Mouse (Mus musculus): ENCODE measurements around the gene Matn4. TPM values are rescaled to one million over a fixed set of nuclear protein-coding genes. Genes with fewer than 3 reads are reported as not detected.

The Matn4 gene
- 1.7 and 1.9 TPM in 2 replicates for polyA plus RNA-seq (2014; fragmentation: Nextera tagmentation; extraction: Ambion mirVana)

DNA sequence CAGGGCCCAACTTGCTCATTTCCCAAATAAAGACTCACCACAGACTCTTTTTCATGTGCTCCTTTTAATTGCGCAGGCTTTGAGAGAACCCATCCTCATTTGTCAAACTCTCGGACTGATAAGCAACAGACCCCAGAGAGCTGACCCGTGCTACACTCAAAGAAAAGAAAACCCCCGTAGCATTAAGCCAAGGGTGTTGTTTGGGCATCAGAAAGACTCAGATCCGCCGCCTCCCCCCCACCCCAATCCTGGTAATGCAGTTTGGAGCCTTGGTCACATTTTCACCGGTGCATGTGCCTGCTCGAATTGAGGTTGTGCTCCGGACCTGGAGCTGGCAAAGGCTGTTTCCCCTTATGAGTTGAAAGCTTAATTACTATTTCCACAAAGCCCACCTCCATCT, at the start of gene Matn4:
Gene Matn4, minus strand, starts transcription at position 101 of the 400 bp plus-strand sequence.
- Histone ChIP-seq H3K4me1 (replicated peaks; ENCODE audit: control insufficient read depth, insufficient read depth, low read length) (peaks cover 27% of the 10 kb centered on the region), H3K27ac (ENCODE audit: low read depth) (peak within 1 kb of the TSS; percentile 33; the same call in 1 of the 2 replicates), H3K9ac (ENCODE audit: low read length) (peak within 1 kb of the TSS; percentile 39), H3K36me3 (ENCODE audit: control insufficient read depth, insufficient read depth, low read length) (no peaks in the 10 kb centered on the region), H3K9me3 (ENCODE audit: control insufficient read depth, low read length) (no peaks in the 10 kb centered on the region), H3K4me3 (ENCODE audit: low read depth, low read length) (peak within 1 kb of the TSS; percentile 38), H3K27me3 (replicated peaks; ENCODE audit: control insufficient read depth, insufficient read depth, low read length) (peaks cover 79% of the 10 kb centered on the region), H3K4me2 (ENCODE audit: low read length) (peak within 1 kb of the TSS; percentile 79)
- 9% methylated on average over 9 of the region's 9 CpGs for WGBS
- DNase-seq (ENCODE audit: low spot score), result no peak
- ATAC-seq (replicated peaks; ENCODE audit: low FRiP score, low TSS enrichment, low read depth), result no peak

DNA sequence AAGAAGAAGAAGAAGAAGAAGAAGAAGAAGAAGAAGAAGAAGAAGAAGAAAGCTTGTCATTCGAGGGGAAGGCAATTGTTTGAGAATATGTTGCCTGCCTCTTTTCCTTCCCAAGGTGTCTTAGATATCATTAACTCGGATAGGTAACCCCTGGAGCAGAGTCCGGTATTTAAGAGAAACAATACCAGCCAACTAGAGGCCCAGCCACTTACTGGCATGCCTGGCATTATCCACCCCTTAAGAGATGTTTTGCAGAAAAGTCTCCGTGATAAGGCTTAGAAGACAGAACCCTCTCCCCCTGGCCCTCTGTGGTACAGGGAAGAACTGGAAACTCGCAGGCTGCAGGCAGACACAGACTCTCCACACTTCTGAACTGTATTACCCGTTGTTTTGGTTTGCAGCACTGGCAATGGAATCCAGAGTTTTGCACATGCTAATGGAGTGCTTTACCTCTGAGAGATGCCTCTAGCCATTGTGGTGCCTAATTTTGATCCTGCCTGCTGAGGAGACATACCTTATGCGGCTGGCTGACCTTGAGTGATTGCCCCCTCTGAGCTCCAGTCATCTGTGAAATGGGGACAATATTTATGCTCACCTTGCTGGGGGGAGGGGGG, 49.0 kb upstream of the Matn4 start:
- no peak overlapping the region for H3K27ac ChIP-seq (ENCODE audit: low read depth)
- H3K9ac ChIP-seq (ENCODE audit: low read length), result no peak overlapping the region
- 68% methylated on average over 7 of the region's 7 CpGs for WGBS
- no peak overlapping the region for H3K4me2 ChIP-seq (ENCODE audit: low read length)
- ATAC-seq (replicated peaks; ENCODE audit: low FRiP score, low TSS enrichment, low read depth), result no peak
- no peak overlapping the region for H3K4me3 ChIP-seq (ENCODE audit: low read depth, low read length)
- H3K4me1 ChIP-seq (replicated peaks; ENCODE audit: control insufficient read depth, insufficient read depth, low read length), result peaks cover 22% of the 10 kb centered on the region
- no peaks in the 10 kb centered on the region for H3K36me3 ChIP-seq (ENCODE audit: control insufficient read depth, insufficient read depth, low read length)
- H3K27me3 ChIP-seq (replicated peaks; ENCODE audit: control insufficient read depth, insufficient read depth, low read length), result no peaks in the 10 kb centered on the region
- no peaks in the 10 kb centered on the region for H3K9me3 ChIP-seq (ENCODE audit: control insufficient read depth, low read length)
- no peak for DNase-seq (ENCODE audit: low spot score)

DNA sequence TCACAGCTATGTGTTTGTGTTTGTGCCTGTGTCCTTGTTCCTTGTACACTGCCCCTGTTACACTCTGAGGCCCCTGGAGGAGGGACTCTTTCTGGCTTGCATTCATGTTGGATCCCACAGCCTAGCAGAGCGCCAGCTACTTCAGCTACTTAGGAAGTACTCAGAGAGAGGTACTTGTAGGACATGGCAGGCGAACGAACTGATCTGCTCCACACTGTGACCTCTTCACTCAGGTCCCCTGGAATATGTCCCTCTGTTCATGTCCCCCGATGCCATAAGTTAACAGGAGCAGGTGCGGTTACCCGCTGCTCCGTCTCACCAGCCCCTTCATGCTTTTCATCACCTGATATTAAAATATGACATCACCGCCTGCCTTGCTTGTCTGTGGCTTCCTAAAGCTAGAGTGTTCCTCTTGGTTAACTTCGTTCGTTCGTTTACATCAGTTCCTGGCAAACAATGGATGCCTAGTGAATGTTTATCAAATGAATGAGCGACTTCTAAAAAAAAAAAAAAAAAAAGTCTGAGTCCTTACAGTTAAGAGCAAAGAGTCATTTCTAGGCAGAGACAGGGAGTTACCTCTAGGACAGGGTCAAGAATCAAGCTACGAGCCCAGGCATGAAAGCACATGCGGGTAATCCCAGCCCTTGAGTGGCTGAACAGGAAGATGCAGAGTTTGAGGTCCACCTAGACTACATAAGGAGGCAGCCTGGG, 48.2 kb upstream of the Matn4 start:
- Histone ChIP-seq H3K36me3 (ENCODE audit: control insufficient read depth, insufficient read depth, low read length) (no peaks in the 10 kb centered on the region), H3K4me3 (ENCODE audit: low read depth, low read length) (no peak overlapping the region), H3K27me3 (replicated peaks; ENCODE audit: control insufficient read depth, insufficient read depth, low read length) (no peaks in the 10 kb centered on the region), H3K4me1 (replicated peaks; ENCODE audit: control insufficient read depth, insufficient read depth, low read length) (peaks cover 23% of the 10 kb centered on the region), H3K4me2 (ENCODE audit: low read length) (no peak overlapping the region), H3K9ac (ENCODE audit: low read length) (no peak overlapping the region), H3K9me3 (ENCODE audit: control insufficient read depth, low read length) (no peaks in the 10 kb centered on the region), H3K27ac (ENCODE audit: low read depth) (no peak overlapping the region)
- no peak for DNase-seq (ENCODE audit: low spot score)
- WGBS, result 75% methylated on average over 14 of the region's 14 CpGs
- no peak for ATAC-seq (replicated peaks; ENCODE audit: low FRiP score, low TSS enrichment, low read depth)

- peaks cover 23% of the 10 kb centered on the region for H3K4me1 ChIP-seq (replicated peaks; ENCODE audit: control insufficient read depth, insufficient read depth, low read length)
- ATAC-seq (replicated peaks; ENCODE audit: low FRiP score, low TSS enrichment, low read depth) (no peak), DNase-seq (ENCODE audit: low spot score) (no peak)
- no peaks in the 10 kb centered on the region for H3K9me3 ChIP-seq (ENCODE audit: control insufficient read depth, low read length)
- H3K9ac ChIP-seq (ENCODE audit: low read length), result no peak overlapping the region
- H3K27ac ChIP-seq (ENCODE audit: low read depth), result no peak overlapping the region
- 60% methylated on average over 12 of the region's 13 CpGs for WGBS
- no peaks in the 10 kb centered on the region for H3K36me3 ChIP-seq (ENCODE audit: control insufficient read depth, insufficient read depth, low read length)
- H3K27me3 ChIP-seq (replicated peaks; ENCODE audit: control insufficient read depth, insufficient read depth, low read length), result no peaks in the 10 kb centered on the region
- no peak overlapping the region for H3K4me2 ChIP-seq (ENCODE audit: low read length)
- H3K4me3 ChIP-seq (ENCODE audit: low read depth, low read length), result no peak overlapping the region
Observed at GRCm38 (mm10) chr2:164452000-164452676, 47.2 kb upstream of the Matn4 start.

GRCm38 (mm10) chr2:164449341-164450042, 44.5 kb upstream of the Matn4 start:
- ATAC-seq (replicated peaks; ENCODE audit: low FRiP score, low TSS enrichment, low read depth) (no peak), DNase-seq (ENCODE audit: low spot score) (no peak)
- Histone ChIP-seq H3K36me3 (ENCODE audit: control insufficient read depth, insufficient read depth, low read length) (no peaks in the 10 kb centered on the region), H3K27ac (ENCODE audit: low read depth) (no peak overlapping the region), H3K27me3 (replicated peaks; ENCODE audit: control insufficient read depth, insufficient read depth, low read length) (no peaks in the 10 kb centered on the region), H3K9ac (ENCODE audit: low read length) (no peak overlapping the region), H3K4me1 (replicated peaks; ENCODE audit: control insufficient read depth, insufficient read depth, low read length) (0 out of 2 replicates have a peak, but pooled peaks cover 6% of the 10 kb centered on the region), H3K4me2 (ENCODE audit: low read length) (no peak overlapping the region), H3K9me3 (ENCODE audit: control insufficient read depth, low read length) (no peaks in the 10 kb centered on the region), H3K4me3 (ENCODE audit: low read depth, low read length) (no peak overlapping the region)
- 72% methylated on average over 14 of the region's 14 CpGs for WGBS

DNA sequence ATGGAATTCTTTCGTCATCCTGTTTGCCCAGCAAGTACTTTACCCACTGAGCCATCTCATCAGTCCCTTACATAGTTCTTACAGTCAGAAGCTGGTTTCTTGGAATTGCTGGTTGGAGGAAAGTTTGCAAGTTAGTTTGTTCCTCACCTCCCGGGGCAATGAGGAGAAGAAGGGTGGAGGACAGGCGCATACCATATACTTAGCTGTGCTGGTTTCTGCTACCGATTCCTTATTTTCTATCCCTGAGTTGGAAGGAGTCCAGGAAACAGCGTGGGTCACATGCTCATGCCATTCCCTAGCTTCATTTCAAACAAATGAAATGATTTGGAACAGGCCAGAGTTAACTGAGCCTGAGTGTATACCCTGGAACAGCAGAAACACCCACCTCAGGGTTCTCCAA, 44.0 kb upstream of the Matn4 start:
- Histone ChIP-seq H3K27me3 (replicated peaks; ENCODE audit: control insufficient read depth, insufficient read depth, low read length) (no peaks in the 10 kb centered on the region), H3K27ac (ENCODE audit: low read depth) (no peak overlapping the region), H3K9me3 (ENCODE audit: control insufficient read depth, low read length) (no peaks in the 10 kb centered on the region), H3K9ac (ENCODE audit: low read length) (no peak overlapping the region), H3K36me3 (ENCODE audit: control insufficient read depth, insufficient read depth, low read length) (no peaks in the 10 kb centered on the region), H3K4me1 (replicated peaks; ENCODE audit: control insufficient read depth, insufficient read depth, low read length) (0 out of 2 replicates have a peak, but pooled peaks cover 6% of the 10 kb centered on the region), H3K4me2 (ENCODE audit: low read length) (no peak overlapping the region), H3K4me3 (ENCODE audit: low read depth, low read length) (no peak overlapping the region)
- DNase-seq (ENCODE audit: low spot score) (no peak), ATAC-seq (replicated peaks; ENCODE audit: low FRiP score, low TSS enrichment, low read depth) (0 out of 2 replicates have a peak, but pooled peaks have one; percentile 30)
- 59% methylated on average over 5 of the region's 5 CpGs for WGBS

GRCm38 (mm10) chr2:164448140-164448539, 43.2 kb upstream of the Matn4 start:
- no peaks in the 10 kb centered on the region for H3K36me3 ChIP-seq (ENCODE audit: control insufficient read depth, insufficient read depth, low read length)
- 86% methylated on average over 1 of the region's 1 CpGs for WGBS
- no peak for ATAC-seq (replicated peaks; ENCODE audit: low FRiP score, low TSS enrichment, low read depth)

DNA sequence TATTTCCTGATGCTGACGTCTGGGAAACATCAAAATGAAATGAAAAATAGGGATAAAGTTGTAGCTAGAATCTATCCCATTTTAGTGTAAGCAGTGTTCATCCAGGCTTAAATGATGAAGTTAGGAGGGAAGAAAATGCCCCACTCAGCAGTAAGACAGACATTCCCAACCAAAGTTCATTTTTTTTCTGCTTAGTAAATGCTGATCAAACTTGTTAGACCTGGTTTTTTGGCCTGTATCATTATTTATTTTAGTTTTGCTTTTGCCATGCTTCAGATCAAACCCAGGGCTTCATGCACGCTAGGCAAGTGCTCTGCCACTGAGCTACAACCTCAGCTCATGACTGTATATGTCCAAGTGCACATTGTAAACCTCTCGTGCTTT, 41.1 kb upstream of the Matn4 start:
- H3K4me1 ChIP-seq (replicated peaks; ENCODE audit: control insufficient read depth, insufficient read depth, low read length), result 0 out of 2 replicates have a peak, but pooled peaks cover 11% of the 10 kb centered on the region
- no peaks in the 10 kb centered on the region for H3K36me3 ChIP-seq (ENCODE audit: control insufficient read depth, insufficient read depth, low read length)
- no peaks in the 10 kb centered on the region for H3K27me3 ChIP-seq (replicated peaks; ENCODE audit: control insufficient read depth, insufficient read depth, low read length)
- ATAC-seq (replicated peaks; ENCODE audit: low FRiP score, low TSS enrichment, low read depth), result no peak
- no peaks in the 10 kb centered on the region for H3K9me3 ChIP-seq (ENCODE audit: control insufficient read depth, low read length)
- 70% methylated on average over 3 of the region's 3 CpGs for WGBS
- H3K27ac ChIP-seq (ENCODE audit: low read depth), result no peak overlapping the region
- no peak overlapping the region for H3K9ac ChIP-seq (ENCODE audit: low read length)
- H3K4me2 ChIP-seq (ENCODE audit: low read length), result no peak overlapping the region
- no peak overlapping the region for H3K4me3 ChIP-seq (ENCODE audit: low read depth, low read length)
- no peak for DNase-seq (ENCODE audit: low spot score)

More at GRCm38 (mm10) chr2:164448140-164448539, 43.2 kb upstream of the Matn4 start:
- H3K4me1 ChIP-seq (replicated peaks; ENCODE audit: control insufficient read depth, insufficient read depth, low read length), result 0 out of 2 replicates have a peak, but pooled peaks cover 11% of the 10 kb centered on the region
- no peaks in the 10 kb centered on the region for H3K9me3 ChIP-seq (ENCODE audit: control insufficient read depth, low read length)
- no peak overlapping the region for H3K4me2 ChIP-seq (ENCODE audit: low read length)
- H3K27ac ChIP-seq (ENCODE audit: low read depth), result no peak overlapping the region
- no peak for DNase-seq (ENCODE audit: low spot score)
- H3K9ac ChIP-seq (ENCODE audit: low read length), result no peak overlapping the region
- H3K27me3 ChIP-seq (replicated peaks; ENCODE audit: control insufficient read depth, insufficient read depth, low read length), result no peaks in the 10 kb centered on the region
- no peak overlapping the region for H3K4me3 ChIP-seq (ENCODE audit: low read depth, low read length)

All from intestine, embryonic 14.5 days (tissue).